Mouse (Mus musculus) G1E (cell line): ENCODE measurements at regions not wholly inside any gene's neighbourhood (a gene's known extent, or its start where the extent isn't known, plus 50 kb on each side); places are given as distances from the start of the nearest gene placed in this dataset.

Experiments
- CTCF ChIP-seq: IDR thresholded peaks from 2 replicates; pipeline ENCODE4 v1.5.1; 2012; ENCODE audit warnings: low read depth, low read length, inconsistent platforms, mixed read lengths
- GATA1 ChIP-seq: IDR thresholded peaks from 2 replicates; pipeline ENCODE4 v1.6.1; 2012; ENCODE audit warnings: borderline replicate concordance, low read length, inconsistent platforms, mixed read lengths

- TF ChIP-seq GATA1 (no peak), CTCF (no peak)
Observed at GRCm38 (mm10) chr8:41549220-41550094, 132.6 kb upstream of the Frg1 start.
